Mouse (Mus musculus): ENCODE measurements at regions not wholly inside any gene's neighbourhood (a gene's known extent, or its start where the extent isn't known, plus 50 kb on each side); places are given as distances from the start of the nearest gene placed in this dataset.

GRCm38 (mm10) chr14:76216446-76217177, 105.9 kb downstream of the Nufip1 start:
- Histone ChIP-seq H3K4me1 (ENCODE audit: insufficient read depth, low read depth, low read length) (no peaks in the 10 kb centered on the region), H3K9me3 (ENCODE audit: low read length) (no peaks in the 10 kb centered on the region), H3K27ac (ENCODE audit: low read length) (no peak overlapping the region), H3K27me3 (replicated peaks; ENCODE audit: insufficient read depth, low read length) (no peaks in the 10 kb centered on the region), H3K36me3 (ENCODE audit: insufficient read depth, low read length) (no peaks in the 10 kb centered on the region), H3K4me2 (replicated peaks; ENCODE audit: low read depth, low read length) (no peak overlapping the region), H3K4me3 (ENCODE audit: low read depth, low read length) (no peak overlapping the region), H3K9ac (replicated peaks; ENCODE audit: low read depth) (no peak overlapping the region)
- 56% methylated on average over 12 of the region's 12 CpGs for WGBS
- DNase-seq (ENCODE audit: low spot score) (no peak), ATAC-seq (no peak)
- TF ChIP-seq CTCF (IDR thresholded peaks at IDR 0.05) (no peak), EP300 (IDR thresholded peaks at IDR 0.05) (no peak)

GRCm38 (mm10) chr14:76217178-76217500, 106.4 kb downstream of the Nufip1 start:
- ATAC-seq (no peak), DNase-seq (ENCODE audit: low spot score) (no peak)
- H3K27ac ChIP-seq (ENCODE audit: low read length) = no peak overlapping the region
- H3K4me2 ChIP-seq (replicated peaks; ENCODE audit: low read depth, low read length) = no peak overlapping the region
- H3K9me3 ChIP-seq (ENCODE audit: low read length) = no peaks in the 10 kb centered on the region
- no peak overlapping the region for H3K9ac ChIP-seq (replicated peaks; ENCODE audit: low read depth)
- no peaks in the 10 kb centered on the region for H3K27me3 ChIP-seq (replicated peaks; ENCODE audit: insufficient read depth, low read length)
- H3K36me3 ChIP-seq (ENCODE audit: insufficient read depth, low read length) = no peaks in the 10 kb centered on the region
- 68% methylated on average over 9 of the region's 9 CpGs for WGBS
- H3K4me1 ChIP-seq (ENCODE audit: insufficient read depth, low read depth, low read length) = no peaks in the 10 kb centered on the region; the same call in 1 of the 2 replicates
- TF ChIP-seq CTCF (IDR thresholded peaks at IDR 0.05) (no peak), EP300 (IDR thresholded peaks at IDR 0.05) (no peak)
- no peak overlapping the region for H3K4me3 ChIP-seq (ENCODE audit: low read depth, low read length)

- WGBS = 63% methylated on average over 8 of the region's 8 CpGs
- H3K36me3 ChIP-seq (ENCODE audit: insufficient read depth, low read length) = no peaks in the 10 kb centered on the region
- ATAC-seq = peak; percentile 63
- H3K4me3 ChIP-seq (ENCODE audit: low read depth, low read length) = no peak overlapping the region
- H3K4me2 ChIP-seq (replicated peaks; ENCODE audit: low read depth, low read length) = no peak overlapping the region
- no peaks in the 10 kb centered on the region for H3K27me3 ChIP-seq (replicated peaks; ENCODE audit: insufficient read depth, low read length)
- peak; percentile 49; the same call in 1 of the 2 replicates for TF ChIP-seq EP300 (IDR thresholded peaks at IDR 0.05)
- TF ChIP-seq CTCF (IDR thresholded peaks at IDR 0.05) = no peak
- H3K9me3 ChIP-seq (ENCODE audit: low read length) = no peaks in the 10 kb centered on the region
- H3K27ac ChIP-seq (ENCODE audit: low read length) = no peak overlapping the region
- peak; percentile 67 for DNase-seq (ENCODE audit: low spot score)
- H3K4me1 ChIP-seq (ENCODE audit: insufficient read depth, low read depth, low read length) = peaks cover 4% of the 10 kb centered on the region; the same call in 1 of the 2 replicates
- no peak overlapping the region for H3K9ac ChIP-seq (replicated peaks; ENCODE audit: low read depth)
Measured at GRCm38 (mm10) chr14:76217571-76218256, 107.0 kb downstream of the Nufip1 start.

- WGBS = 80% methylated on average over 5 of the region's 5 CpGs
- TF ChIP-seq CTCF (IDR thresholded peaks at IDR 0.05) (no peak), EP300 (IDR thresholded peaks at IDR 0.05) (no peak)
- Histone ChIP-seq H3K4me1 (ENCODE audit: insufficient read depth, low read depth, low read length) (peaks cover 9% of the 10 kb centered on the region; the same call in 1 of the 2 replicates), H3K4me2 (replicated peaks; ENCODE audit: low read depth, low read length) (no peak overlapping the region), H3K9me3 (ENCODE audit: low read length) (no peaks in the 10 kb centered on the region), H3K36me3 (ENCODE audit: insufficient read depth, low read length) (no peaks in the 10 kb centered on the region), H3K4me3 (ENCODE audit: low read depth, low read length) (no peak overlapping the region), H3K27me3 (replicated peaks; ENCODE audit: insufficient read depth, low read length) (no peaks in the 10 kb centered on the region), H3K9ac (replicated peaks; ENCODE audit: low read depth) (no peak overlapping the region), H3K27ac (ENCODE audit: low read length) (no peak overlapping the region)
- DNase-seq (ENCODE audit: low spot score) = no peak
- ATAC-seq = no peak
Measured at GRCm38 (mm10) chr14:76220952-76221351, 110.3 kb downstream of the Nufip1 start.

GRCm38 (mm10) chr14:76221617-76222319, 111.1 kb downstream of the Nufip1 start:
- 50% methylated on average over 10 of the region's 10 CpGs for WGBS
- H3K9ac ChIP-seq (replicated peaks; ENCODE audit: low read depth) = no peak overlapping the region

GRCm38 (mm10) chr14:76222320-76222626, 111.6 kb downstream of the Nufip1 start:
- WGBS = 85% methylated on average over 1 of the region's 1 CpGs
- TF ChIP-seq EP300 (IDR thresholded peaks at IDR 0.05) = no peak
- no peak for TF ChIP-seq CTCF (IDR thresholded peaks at IDR 0.05)
- Histone ChIP-seq H3K27me3 (replicated peaks; ENCODE audit: insufficient read depth, low read length) (no peaks in the 10 kb centered on the region), H3K4me1 (ENCODE audit: insufficient read depth, low read depth, low read length) (peaks cover 9% of the 10 kb centered on the region; the same call in 1 of the 2 replicates), H3K9me3 (ENCODE audit: low read length) (no peaks in the 10 kb centered on the region), H3K36me3 (ENCODE audit: insufficient read depth, low read length) (no peaks in the 10 kb centered on the region), H3K27ac (ENCODE audit: low read length) (no peak overlapping the region), H3K4me2 (replicated peaks; ENCODE audit: low read depth, low read length) (no peak overlapping the region), H3K9ac (replicated peaks; ENCODE audit: low read depth) (no peak overlapping the region), H3K4me3 (ENCODE audit: low read depth, low read length) (no peak overlapping the region)
- no peak for DNase-seq (ENCODE audit: low spot score)
- ATAC-seq = no peak

More at GRCm38 (mm10) chr14:76221617-76222319, 111.1 kb downstream of the Nufip1 start:
- Histone ChIP-seq H3K36me3 (ENCODE audit: insufficient read depth, low read length) (no peaks in the 10 kb centered on the region), H3K27ac (ENCODE audit: low read length) (no peak overlapping the region), H3K4me2 (replicated peaks; ENCODE audit: low read depth, low read length) (no peak overlapping the region), H3K4me3 (ENCODE audit: low read depth, low read length) (no peak overlapping the region), H3K4me1 (ENCODE audit: insufficient read depth, low read depth, low read length) (peaks cover 9% of the 10 kb centered on the region; the same call in 1 of the 2 replicates), H3K9me3 (ENCODE audit: low read length) (no peaks in the 10 kb centered on the region), H3K27me3 (replicated peaks; ENCODE audit: insufficient read depth, low read length) (no peaks in the 10 kb centered on the region)
- ATAC-seq (no peak), DNase-seq (ENCODE audit: low spot score) (no peak)
- no peak for TF ChIP-seq CTCF (IDR thresholded peaks at IDR 0.05)
- TF ChIP-seq EP300 (IDR thresholded peaks at IDR 0.05) = peak; percentile 70
